8 mouse cellular contexts compared by ENCODE assay signal in genomic region chr19:23893093-23893889, GRCm38 (mm10).
DNase-seq lines count a peak whose midpoint lies in the region; ATAC-seq and TF ChIP-seq lines count a peak whose summit lies in the region.

No protein-coding gene starts in this region.

- H3K9ac ChIP-seq in embryonic facial prominence, embryonic 15.5 days, result peak overlapping the region; percentile 18; the same call in 1 of the 2 replicates
- 0 out of 2 replicates have a peak overlapping the region, but pooled peaks have one; percentile 19 for H3K9ac ChIP-seq in kidney, embryonic 15.5 days
- H3K9ac ChIP-seq in limb, embryonic 15.5 days, result no peak overlapping the region
- no peak overlapping the region for H3K9ac ChIP-seq in midbrain, postnatal 0 days (replicated peaks; ENCODE audit: low read length, poor library complexity, severe bottlenecking)

- ATAC-seq in embryonic facial prominence, embryonic 15.5 days (ENCODE audit: insufficient number of reproducible peaks, low FRiP score, low TSS enrichment, low read depth), result peak; percentile 81
- peak; percentile 83 for ATAC-seq in kidney, embryonic 15.5 days (replicated peaks; ENCODE audit: low FRiP score)
- peak; percentile 75 for ATAC-seq in limb, embryonic 15.5 days (ENCODE audit: insufficient number of reproducible peaks, low FRiP score, low TSS enrichment, low read depth)
- peak; percentile 75 for ATAC-seq in midbrain, postnatal 0 days (ENCODE audit: low FRiP score)

- TF ChIP-seq CTCF in midbrain, postnatal 0 days (IDR thresholded peaks at IDR 0.05), result peak; percentile 41; the same call in 1 of the 2 replicates

- H3K27me3 ChIP-seq in embryonic facial prominence, embryonic 15.5 days, result peaks cover 44% of the 10 kb centered on the region
- H3K27me3 ChIP-seq in heart, embryonic 10.5 days (ENCODE audit: insufficient read depth, poor library complexity, severe bottlenecking), result peaks cover 72% of the 10 kb centered on the region
- H3K27me3 ChIP-seq in kidney, embryonic 15.5 days, result peaks cover 53% of the 10 kb centered on the region
- peaks cover 55% of the 10 kb centered on the region for H3K27me3 ChIP-seq in limb, embryonic 15.5 days
- H3K27me3 ChIP-seq in midbrain, postnatal 0 days (ENCODE audit: insufficient read depth, low read length), result 0 out of 2 replicates have a peak, but pooled peaks cover 5% of the 10 kb centered on the region

- H3K4me1 ChIP-seq in embryonic facial prominence, embryonic 15.5 days, result peaks cover 11% of the 10 kb centered on the region; the same call in 1 of the 2 replicates
- H3K4me1 ChIP-seq in heart, embryonic 10.5 days, result peaks cover 11% of the 10 kb centered on the region; the same call in 1 of the 2 replicates
- H3K4me1 ChIP-seq in kidney, embryonic 15.5 days, result peaks cover 10% of the 10 kb centered on the region
- peaks cover 11% of the 10 kb centered on the region for H3K4me1 ChIP-seq in limb, embryonic 15.5 days
- H3K4me1 ChIP-seq in midbrain, postnatal 0 days (ENCODE audit: insufficient read depth, low read length), result no peaks in the 10 kb centered on the region

- WGBS in embryonic facial prominence, embryonic 15.5 days, result 19% methylated on average over 110 of the region's 110 CpGs
- 15% methylated on average over 110 of the region's 110 CpGs for WGBS in heart, embryonic 10.5 days
- 18% methylated on average over 109 of the region's 110 CpGs for WGBS in kidney, embryonic 15.5 days
- 18% methylated on average over 109 of the region's 110 CpGs for WGBS in limb, embryonic 15.5 days
- 23% methylated on average over 103 of the region's 110 CpGs for WGBS in midbrain, postnatal 0 days

- no peaks in the 10 kb centered on the region for H3K9me3 ChIP-seq in embryonic facial prominence, embryonic 15.5 days (replicated peaks)
- H3K9me3 ChIP-seq in heart, embryonic 10.5 days, result no peaks in the 10 kb centered on the region
- 0 out of 2 replicates have a peak, but pooled peaks cover 3% of the 10 kb centered on the region for H3K9me3 ChIP-seq in kidney, embryonic 15.5 days (replicated peaks)
- H3K9me3 ChIP-seq in limb, embryonic 15.5 days, result no peaks in the 10 kb centered on the region
- H3K9me3 ChIP-seq in midbrain, postnatal 0 days (ENCODE audit: low read length), result no peaks in the 10 kb centered on the region

- no peaks in the 10 kb centered on the region for H3K36me3 ChIP-seq in embryonic facial prominence, embryonic 15.5 days
- no peaks in the 10 kb centered on the region for H3K36me3 ChIP-seq in heart, embryonic 10.5 days
- no peaks in the 10 kb centered on the region for H3K36me3 ChIP-seq in kidney, embryonic 15.5 days
- no peaks in the 10 kb centered on the region for H3K36me3 ChIP-seq in limb, embryonic 15.5 days
- peaks cover 6% of the 10 kb centered on the region for H3K36me3 ChIP-seq in midbrain, postnatal 0 days (ENCODE audit: insufficient read depth, low read length)

- H3K27ac ChIP-seq in embryonic facial prominence, embryonic 15.5 days (replicated peaks), result no peak overlapping the region
- peak overlapping the region; percentile 76 for H3K27ac ChIP-seq in heart, embryonic 10.5 days
- H3K27ac ChIP-seq in kidney, embryonic 15.5 days, result no peak overlapping the region
- H3K27ac ChIP-seq in limb, embryonic 15.5 days, result no peak overlapping the region
- H3K27ac ChIP-seq in midbrain, postnatal 0 days (ENCODE audit: low read depth, low read length), result no peak overlapping the region

- H3K4me2 ChIP-seq in embryonic facial prominence, embryonic 15.5 days (replicated peaks), result peak overlapping the region; percentile 79
- peak overlapping the region; percentile 62 for H3K4me2 ChIP-seq in kidney, embryonic 15.5 days
- peak overlapping the region; percentile 82 for H3K4me2 ChIP-seq in limb, embryonic 15.5 days
- H3K4me2 ChIP-seq in midbrain, postnatal 0 days (ENCODE audit: low read depth, low read length, poor library complexity, severe bottlenecking), result peak overlapping the region; percentile 37

- peak overlapping the region; percentile 46 for H3K4me3 ChIP-seq in embryonic facial prominence, embryonic 15.5 days (replicated peaks)
- H3K4me3 ChIP-seq in heart, embryonic 10.5 days, result peak overlapping the region; percentile 60
- peak overlapping the region; percentile 40 for H3K4me3 ChIP-seq in kidney, embryonic 15.5 days (replicated peaks)
- H3K4me3 ChIP-seq in limb, embryonic 15.5 days, result peak overlapping the region; percentile 45
- H3K4me3 ChIP-seq in midbrain, postnatal 0 days (ENCODE audit: low read depth, low read length), result peak overlapping the region; percentile 17; the same call in 1 of the 2 replicates

- DNase-seq in adrenal gland, adult (ENCODE audit: inconsistent age in 2 of 2, low spot score in 1 of 2), result peak; percentile 11 to 46
- no peak for DNase-seq in adrenal gland, adult 8-10 months
- no peak for DNase-seq in heart, embryonic 10.5 days (ENCODE audit: low spot score)
- peak; percentile 60 for DNase-seq in midbrain, postnatal 0 days (ENCODE audit: low spot score)
- DNase-seq in urinary bladder, adult 2 months (ENCODE audit: low spot score), result peak; percentile 32

Comparison
In these comparisons a context has a peak if more than half of its experiments do, and no peak if none do; other contexts are left out.
1. DNase-seq: peak in adrenal gland, adult (2 of 2), midbrain, postnatal 0 days (single experiment) and urinary bladder, adult 2 months (single experiment); none in adrenal gland, adult 8-10 months (single experiment) and heart, embryonic 10.5 days (single experiment).
2. H3K9ac ChIP-seq: peak in embryonic facial prominence, embryonic 15.5 days (single experiment) and kidney, embryonic 15.5 days (single experiment); none in limb, embryonic 15.5 days (single experiment) and midbrain, postnatal 0 days (single experiment).
3. Peak in every context shown above with its lines, with median percentiles within 50 percentile points of each other: ATAC-seq, H3K4me2 ChIP-seq and H3K4me3 ChIP-seq.